Mouse (Mus musculus) liver, adult 2 months (tissue): Measurements from ENCODE around the gene Egfr.

ENCODE experiments used
- CTCF ChIP-seq: fragments of 200-500 bp; IDR thresholded peaks from 2 replicates; pipeline ENCODE4 v1.5.1; 2011; ENCODE audit warnings: low read depth, low read length, control low read depth
- POLR2A ChIP-seq: fragments of 200-500 bp; IDR thresholded peaks from 2 replicates; pipeline ENCODE4 v1.6.1; 2011; ENCODE audit warnings: low read length, control low read depth; ENCODE audit not compliant: insufficient read depth; ENCODE audit errors: extremely low read depth

- no peak for TF ChIP-seq CTCF
- no peak for TF ChIP-seq POLR2A
Observed at GRCm38 (mm10) chr11:16843889-16844568, 92.0 kb downstream of the Egfr start.
